Mouse (Mus musculus): ENCODE results near the gene Adcy9. TPM values are rescaled to one million over a fixed set of nuclear protein-coding genes. Genes with fewer than 3 reads are reported as not detected.

Gene Adcy9
- polyA plus RNA-seq, 1 experiment from 2014 or later: 1.5 TPM

- H3K4me3 ChIP-seq (ENCODE audit: low read depth, low read length): no peak overlapping the region
- H3K27me3 ChIP-seq (replicated peaks; ENCODE audit: control insufficient read depth, insufficient read depth, low read length): no peaks in the 10 kb centered on the region
- H3K9ac ChIP-seq (ENCODE audit: low read depth, low read length): no peak overlapping the region
- H3K36me3 ChIP-seq (ENCODE audit: control insufficient read depth, insufficient read depth): no peaks in the 10 kb centered on the region; the same call in 1 of the 2 replicates
- no peak overlapping the region for H3K4me2 ChIP-seq (replicated peaks; ENCODE audit: low read depth)
- H3K4me1 ChIP-seq (replicated peaks; ENCODE audit: control insufficient read depth, insufficient read depth, low read length): no peaks in the 10 kb centered on the region
- WGBS: 67% methylated on average over 6 of the region's 6 CpGs
- ATAC-seq: no peak
- H3K9me3 ChIP-seq (ENCODE audit: control insufficient read depth): no peaks in the 10 kb centered on the region
- no peak overlapping the region for H3K27ac ChIP-seq (ENCODE audit: low read depth, low read length)
- no peak for TF ChIP-seq CTCF (IDR thresholded peaks at IDR 0.05; ENCODE audit: low read depth)
These were observed 102.2 kb downstream of the Adcy9 start for GRCm38 (mm10) chr16:4318001-4318526.

- Histone ChIP-seq H3K27ac (ENCODE audit: low read depth, low read length) (no peak overlapping the region), H3K36me3 (ENCODE audit: control insufficient read depth, insufficient read depth) (no peaks in the 10 kb centered on the region; the same call in 1 of the 2 replicates), H3K4me3 (ENCODE audit: low read depth, low read length) (no peak overlapping the region), H3K4me1 (replicated peaks; ENCODE audit: control insufficient read depth, insufficient read depth, low read length) (no peaks in the 10 kb centered on the region), H3K27me3 (replicated peaks; ENCODE audit: control insufficient read depth, insufficient read depth, low read length) (no peaks in the 10 kb centered on the region), H3K9me3 (ENCODE audit: control insufficient read depth) (no peaks in the 10 kb centered on the region), H3K9ac (ENCODE audit: low read depth, low read length) (no peak overlapping the region), H3K4me2 (replicated peaks; ENCODE audit: low read depth) (no peak overlapping the region)
- WGBS: 27% methylated on average over 3 of the region's 3 CpGs
- peak; percentile 76 for ATAC-seq
- TF ChIP-seq CTCF (IDR thresholded peaks at IDR 0.05; ENCODE audit: low read depth): peak; percentile 100
These were observed 104.2 kb downstream of the Adcy9 start for GRCm38 (mm10) chr16:4316094-4316474.

GRCm38 (mm10) chr16:4315352-4316093, 104.8 kb downstream of the Adcy9 start:
- H3K9ac ChIP-seq (ENCODE audit: low read depth, low read length): no peak overlapping the region
- no peak for TF ChIP-seq CTCF (IDR thresholded peaks at IDR 0.05; ENCODE audit: low read depth)
- no peaks in the 10 kb centered on the region; the same call in 1 of the 2 replicates for H3K36me3 ChIP-seq (ENCODE audit: control insufficient read depth, insufficient read depth)
- H3K27me3 ChIP-seq (replicated peaks; ENCODE audit: control insufficient read depth, insufficient read depth, low read length): no peaks in the 10 kb centered on the region
- 79% methylated on average over 2 of the region's 2 CpGs for WGBS
- H3K4me2 ChIP-seq (replicated peaks; ENCODE audit: low read depth): no peak overlapping the region
- no peaks in the 10 kb centered on the region for H3K9me3 ChIP-seq (ENCODE audit: control insufficient read depth)
- no peak overlapping the region for H3K4me3 ChIP-seq (ENCODE audit: low read depth, low read length)
- no peaks in the 10 kb centered on the region for H3K4me1 ChIP-seq (replicated peaks; ENCODE audit: control insufficient read depth, insufficient read depth, low read length)
- H3K27ac ChIP-seq (ENCODE audit: low read depth, low read length): no peak overlapping the region
- ATAC-seq: no peak

GRCm38 (mm10) chr16:4314891-4315290, 105.4 kb downstream of the Adcy9 start:
- Histone ChIP-seq H3K36me3 (ENCODE audit: control insufficient read depth, insufficient read depth) (no peaks in the 10 kb centered on the region; the same call in 1 of the 2 replicates), H3K4me2 (replicated peaks; ENCODE audit: low read depth) (no peak overlapping the region), H3K9me3 (ENCODE audit: control insufficient read depth) (no peaks in the 10 kb centered on the region), H3K4me1 (replicated peaks; ENCODE audit: control insufficient read depth, insufficient read depth, low read length) (no peaks in the 10 kb centered on the region), H3K27me3 (replicated peaks; ENCODE audit: control insufficient read depth, insufficient read depth, low read length) (no peaks in the 10 kb centered on the region), H3K9ac (ENCODE audit: low read depth, low read length) (no peak overlapping the region), H3K4me3 (ENCODE audit: low read depth, low read length) (no peak overlapping the region), H3K27ac (ENCODE audit: low read depth, low read length) (no peak overlapping the region)
- no peak for TF ChIP-seq CTCF (IDR thresholded peaks at IDR 0.05; ENCODE audit: low read depth)
- ATAC-seq: no peak
- 88% methylated on average over 4 of the region's 4 CpGs for WGBS

GRCm38 (mm10) chr16:4312018-4312417, 108.3 kb downstream of the Adcy9 start:
- Histone ChIP-seq H3K9ac (ENCODE audit: low read depth, low read length) (no peak overlapping the region), H3K4me1 (replicated peaks; ENCODE audit: control insufficient read depth, insufficient read depth, low read length) (no peaks in the 10 kb centered on the region), H3K4me3 (ENCODE audit: low read depth, low read length) (no peak overlapping the region), H3K27me3 (replicated peaks; ENCODE audit: control insufficient read depth, insufficient read depth, low read length) (no peaks in the 10 kb centered on the region), H3K4me2 (replicated peaks; ENCODE audit: low read depth) (no peak overlapping the region), H3K27ac (ENCODE audit: low read depth, low read length) (no peak overlapping the region), H3K36me3 (ENCODE audit: control insufficient read depth, insufficient read depth) (no peaks in the 10 kb centered on the region; the same call in 1 of the 2 replicates), H3K9me3 (ENCODE audit: control insufficient read depth) (no peaks in the 10 kb centered on the region)
- no peak for ATAC-seq
- TF ChIP-seq CTCF (IDR thresholded peaks at IDR 0.05; ENCODE audit: low read depth): no peak
- 68% methylated on average over 2 of the region's 2 CpGs for WGBS

- Histone ChIP-seq H3K9me3 (ENCODE audit: control insufficient read depth) (no peaks in the 10 kb centered on the region), H3K4me2 (replicated peaks; ENCODE audit: low read depth) (no peak overlapping the region), H3K4me3 (ENCODE audit: low read depth, low read length) (no peak overlapping the region), H3K4me1 (replicated peaks; ENCODE audit: control insufficient read depth, insufficient read depth, low read length) (no peaks in the 10 kb centered on the region), H3K27ac (ENCODE audit: low read depth, low read length) (no peak overlapping the region), H3K9ac (ENCODE audit: low read depth, low read length) (no peak overlapping the region), H3K27me3 (replicated peaks; ENCODE audit: control insufficient read depth, insufficient read depth, low read length) (no peaks in the 10 kb centered on the region), H3K36me3 (ENCODE audit: control insufficient read depth, insufficient read depth) (no peaks in the 10 kb centered on the region; the same call in 1 of the 2 replicates)
- 65% methylated on average over 2 of the region's 2 CpGs for WGBS
- no peak for ATAC-seq
- TF ChIP-seq CTCF (IDR thresholded peaks at IDR 0.05; ENCODE audit: low read depth): no peak
These were observed 108.7 kb downstream of the Adcy9 start for GRCm38 (mm10) chr16:4311608-4312007.

Data from intestine, postnatal 0 days (tissue).